Mouse (Mus musculus) lung, adult 2 months (tissue): Measurements from ENCODE around the gene Map3k7cl. TPM values are rescaled to one million over a fixed set of nuclear protein-coding genes. Genes with fewer than 3 reads are reported as not detected.

Experiments
- DNase-seq: peaks from one replicate; pipeline ENCODE4 v3.0.0; 2022
- H3K4me1 ChIP-seq: fragments of 200-500 bp; 2 replicates; pipeline ENCODE4 v1.6.1; 2011; ENCODE audit warnings: low read length; ENCODE audit not compliant: control insufficient read depth, insufficient read depth
- H3K4me3 ChIP-seq: fragments of 200-500 bp; replicated peaks from 2 replicates; pipeline ENCODE3; 2011; ENCODE audit warnings: low read depth, mild to moderate bottlenecking, control low read depth, low read length; ENCODE audit errors: extremely low read depth
- CTCF ChIP-seq: fragments of 200-500 bp; IDR thresholded peaks from 2 replicates; pipeline ENCODE4 v1.5.1; 2011; ENCODE audit warnings: mild to moderate bottlenecking, low read length, control low read depth; ENCODE audit not compliant: insufficient read depth
- POLR2A ChIP-seq: fragments of 200-500 bp; IDR thresholded peaks from 2 replicates; pipeline ENCODE4 v1.6.1; 2011; ENCODE audit warnings: low read depth, mild to moderate bottlenecking, control low read depth, low read length, borderline replicate concordance; ENCODE audit errors: extremely low read depth
- WGBS: fragments of 180-500 bp; shearing (Covaris S2); methylation state at CpG from one replicate; pipeline ENCODE4 v1.1.7; 2018; 5-methylcytosine and 5-hydroxymethylcytosine counted together
- polyA plus RNA-seq: library from polyadenylated mRNA; depleted of rRNA; stranded (reverse); fragments of >200 nt; gene quantifications from 2 replicates; pipeline ENCODE4 v1.2.3, GENCODE M21; 2012

The Map3k7cl gene
- polyA plus RNA-seq, 1 experiment: 2.6 TPM

GRCm38 (mm10) chr16:87585548-87586262, 32.6 kb downstream of the Map3k7cl start:
- Histone ChIP-seq H3K4me1 (no peaks in the 10 kb centered on the region), H3K4me3 (no peak overlapping the region)
- no peak for TF ChIP-seq POLR2A
- TF ChIP-seq CTCF: no peak
- 67% methylated on average over 8 of the region's 8 CpGs for WGBS
- no peak for DNase-seq

- no peak for TF ChIP-seq POLR2A
- TF ChIP-seq CTCF: no peak
- Histone ChIP-seq H3K4me3 (no peak overlapping the region), H3K4me1 (no peaks in the 10 kb centered on the region)
- 85% methylated on average over 8 of the region's 8 CpGs for WGBS
- DNase-seq: no peak
Observed at GRCm38 (mm10) chr16:87587843-87588242, 34.7 kb downstream of the Map3k7cl start.

DNA sequence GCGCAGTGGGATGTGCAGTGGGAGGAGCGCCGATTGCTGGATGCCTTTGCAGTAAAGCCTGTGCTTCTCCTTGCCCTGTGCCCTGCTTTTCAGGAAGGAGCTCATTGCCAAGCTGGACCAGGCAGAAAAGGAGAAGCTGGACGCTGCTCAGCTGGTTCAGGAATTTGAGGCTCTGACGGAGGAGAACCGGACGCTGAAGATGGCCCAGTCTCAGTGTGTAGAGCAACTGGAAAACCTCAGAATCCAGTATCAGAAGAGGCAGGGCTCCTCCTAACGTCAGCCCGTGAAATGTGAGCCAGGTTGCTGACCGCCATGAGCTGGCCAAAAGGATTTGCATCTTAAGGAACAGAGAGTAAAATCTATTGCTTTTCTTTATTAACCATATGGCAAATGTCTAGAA, 41.0 kb downstream of the Map3k7cl start:
- TF ChIP-seq CTCF: no peak
- DNase-seq: no peak
- Histone ChIP-seq H3K4me1 (peaks cover 3% of the 10 kb centered on the region; the same call in 1 of the 2 replicates), H3K4me3 (no peak overlapping the region)
- 64% methylated on average over 10 of the region's 10 CpGs for WGBS

DNA sequence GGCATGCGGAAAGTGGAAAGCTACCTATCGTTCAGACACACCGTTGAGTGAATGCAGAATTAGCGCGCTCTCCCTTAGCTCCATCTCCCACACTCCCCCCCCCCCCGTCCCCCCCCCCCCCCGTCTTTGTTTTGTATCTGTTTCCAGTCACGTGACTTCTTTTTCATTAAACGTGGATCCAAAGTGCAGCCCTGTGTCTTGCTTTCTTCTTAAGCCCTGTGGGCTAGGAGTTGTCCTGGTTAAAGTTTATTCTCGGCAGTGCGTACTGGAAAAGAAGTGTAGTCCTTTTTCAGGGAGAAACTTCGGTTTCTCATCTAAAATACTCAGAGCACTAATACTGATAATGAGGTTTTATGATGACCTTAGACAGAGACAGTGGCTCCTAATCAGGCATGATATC, 42.0 kb downstream of the Map3k7cl start:
- 74% methylated on average over 11 of the region's 12 CpGs for WGBS

DNA sequence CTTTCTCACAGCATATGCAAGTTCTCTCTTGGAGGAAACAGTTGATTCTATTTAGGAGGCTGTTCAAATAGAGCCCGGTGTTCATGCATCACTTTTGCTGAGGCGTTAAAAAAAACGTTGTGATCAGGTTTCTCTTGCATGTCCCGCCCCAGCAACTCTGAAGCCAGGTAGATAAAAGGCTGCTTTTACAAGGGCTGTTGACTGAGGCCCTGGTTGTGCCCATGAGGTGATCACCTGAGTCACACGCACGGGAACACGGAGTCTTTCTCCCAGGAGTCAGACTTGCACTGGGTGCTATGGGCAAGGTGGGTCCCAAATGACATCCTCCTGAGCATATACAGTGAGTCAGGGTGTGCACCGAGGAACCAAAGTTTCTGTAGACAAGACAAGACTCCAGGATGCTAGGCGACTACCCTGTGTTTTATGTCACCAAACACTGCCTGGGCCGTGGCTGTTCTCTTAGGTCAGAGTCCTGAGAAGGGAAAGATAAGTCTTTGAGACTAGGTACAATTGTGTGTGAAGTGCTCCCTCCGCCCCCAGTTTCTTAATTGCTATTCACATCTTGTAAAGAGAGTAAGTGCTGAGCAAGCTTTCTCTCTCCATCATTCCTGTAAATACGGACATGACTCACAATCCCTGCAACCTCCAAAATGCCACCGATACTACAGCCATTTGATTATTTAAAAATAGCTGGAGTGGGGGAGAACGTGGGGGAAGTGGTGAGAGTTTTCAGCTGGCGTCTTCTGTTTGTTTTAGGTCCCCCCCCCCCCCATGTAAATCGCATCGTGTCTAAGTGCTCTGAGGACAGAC, 49.8 kb downstream of the Map3k7cl start:
- WGBS: 42% methylated on average over 17 of the region's 17 CpGs
- DNase-seq: no peak

More for the DNA sequence above, 42.0 kb downstream of the Map3k7cl start:
- Histone ChIP-seq H3K4me3 (no peak overlapping the region), H3K4me1 (peaks cover 6% of the 10 kb centered on the region)
- no peak for DNase-seq
- TF ChIP-seq POLR2A: no peak
- TF ChIP-seq CTCF: no peak

DNA sequence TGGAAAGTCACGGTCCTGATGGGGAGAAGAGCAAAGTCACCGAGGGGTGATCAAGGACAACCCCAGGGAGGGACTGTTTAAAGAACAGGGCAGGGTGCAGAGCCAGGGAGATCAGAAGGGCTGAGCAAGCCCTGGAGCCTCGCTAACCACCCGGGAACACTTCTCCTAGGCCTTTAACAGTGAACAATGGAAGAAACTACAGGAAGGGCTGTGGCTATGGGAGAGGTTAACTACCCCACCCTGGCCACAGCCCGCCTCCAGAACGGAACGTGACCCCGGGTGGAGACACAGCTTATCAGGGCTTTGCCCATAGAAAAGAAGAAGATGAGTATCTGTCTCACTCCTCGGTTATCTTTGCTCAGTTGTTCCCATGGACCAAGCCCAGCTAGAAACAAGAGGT, 50.9 kb downstream of the Map3k7cl start:
- DNase-seq: no peak
- Histone ChIP-seq H3K4me3 (no peak overlapping the region), H3K4me1 (peaks cover 6% of the 10 kb centered on the region; the same call in 1 of the 2 replicates)
- no peak for TF ChIP-seq CTCF
- TF ChIP-seq POLR2A: no peak
- 39% methylated on average over 9 of the region's 9 CpGs for WGBS

More for the DNA sequence above, 49.8 kb downstream of the Map3k7cl start:
- no peak for TF ChIP-seq CTCF
- TF ChIP-seq POLR2A: no peak
- H3K4me3 ChIP-seq: no peak overlapping the region
- peaks cover 7% of the 10 kb centered on the region for H3K4me1 ChIP-seq

- Histone ChIP-seq H3K4me1 (0 out of 2 replicates have a peak, but pooled peaks cover 4% of the 10 kb centered on the region), H3K4me3 (no peak overlapping the region)
- 54% methylated on average over 2 of the region's 2 CpGs for WGBS
- TF ChIP-seq POLR2A: no peak
- no peak for TF ChIP-seq CTCF
- DNase-seq: no peak
Observed at GRCm38 (mm10) chr16:87604883-87605282, 51.8 kb downstream of the Map3k7cl start.

DNA sequence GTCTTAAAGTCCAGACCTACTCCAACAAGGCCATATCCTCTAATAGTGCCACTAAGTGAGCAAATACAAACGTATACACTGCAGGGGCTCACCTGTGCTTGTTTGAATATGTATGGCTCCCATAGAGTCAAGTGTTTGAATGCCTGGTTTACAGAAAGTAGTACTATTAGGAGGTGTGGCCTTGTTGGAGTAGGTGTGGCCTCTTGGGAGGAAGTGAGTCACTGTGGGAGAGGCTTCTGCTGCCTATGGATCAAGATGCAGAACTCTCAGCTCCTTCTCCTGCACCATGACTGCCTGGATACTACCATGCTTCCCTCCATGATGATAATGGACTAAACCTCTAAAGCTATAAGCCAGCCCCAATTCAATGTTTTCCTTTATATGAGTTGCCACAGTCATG, 54.3 kb downstream of the Map3k7cl start:
- H3K4me3 ChIP-seq: no peak overlapping the region
- DNase-seq: no peak
- no peak for TF ChIP-seq CTCF
- peaks cover 10% of the 10 kb centered on the region for H3K4me1 ChIP-seq
- 83% methylated on average over 1 of the region's 1 CpGs for WGBS

DNA sequence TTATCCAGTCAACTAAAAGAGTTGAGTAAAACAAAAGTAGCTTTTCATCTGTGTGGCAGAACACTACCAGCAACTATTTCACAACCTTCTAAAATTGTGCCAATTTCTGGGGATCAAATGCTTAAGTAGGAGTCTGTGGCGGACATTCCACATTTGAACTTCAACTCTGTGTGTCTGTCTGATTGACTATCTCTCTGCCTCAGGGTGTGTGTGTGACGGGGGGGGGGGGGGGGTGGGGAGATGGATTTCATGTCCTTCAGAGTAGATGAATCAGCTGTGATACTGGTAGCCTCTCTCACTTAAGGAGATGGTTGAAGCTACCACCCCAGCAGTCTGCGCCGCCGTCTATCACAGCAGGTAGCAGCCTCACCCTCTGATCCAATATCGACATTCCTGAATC, 54.8 kb downstream of the Map3k7cl start:
- DNase-seq: no peak
- H3K4me3 ChIP-seq: no peak overlapping the region
- WGBS: 76% methylated on average over 6 of the region's 6 CpGs

GRCm38 (mm10) chr16:87610142-87610541, 57.0 kb downstream of the Map3k7cl start:
- no peak for TF ChIP-seq CTCF
- TF ChIP-seq POLR2A: no peak
- H3K4me3 ChIP-seq: no peak overlapping the region
- 70% methylated on average over 5 of the region's 5 CpGs for WGBS
- H3K4me1 ChIP-seq: peaks cover 6% of the 10 kb centered on the region
- DNase-seq: no peak

More for the DNA sequence above, 54.8 kb downstream of the Map3k7cl start:
- H3K4me1 ChIP-seq: peaks cover 10% of the 10 kb centered on the region
- no peak for TF ChIP-seq CTCF
- TF ChIP-seq POLR2A: no peak
